Mouse (Mus musculus) retina, adult 2 months (tissue): Measurements from ENCODE around the gene Hic2.
A peak's percentile ranks its signal among the peaks of the same experiment; 100 is the strongest.

Experiments used
- DNase-seq: peaks from one replicate; pipeline ENCODE4 v3.0.0-alpha.2; 2012; ENCODE audit warnings: low read depth, low spot score

Gene Hic2

DNA sequence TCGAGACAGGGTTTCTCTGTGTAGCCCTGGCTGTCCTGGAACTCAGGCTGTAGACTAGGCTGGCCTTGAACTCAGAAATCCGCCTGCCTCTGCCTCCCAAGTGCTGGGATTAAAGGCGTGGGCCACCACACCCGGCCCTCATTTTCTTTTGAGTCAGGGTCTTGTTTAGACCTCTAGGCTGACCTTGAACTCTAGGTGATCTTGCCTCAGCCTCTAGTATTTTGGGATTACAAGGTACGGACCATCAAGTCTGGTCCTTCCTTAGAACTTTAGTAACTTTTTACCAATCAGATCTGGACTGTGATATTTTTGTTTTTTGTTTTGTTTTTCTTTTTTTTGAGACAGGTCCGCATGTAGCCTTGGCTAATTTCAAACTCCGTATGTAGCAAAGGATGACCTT, 42.3 kb downstream of the Hic2 start, which contains the start of gene Tmem191c:
Gene Tmem191c (plus strand): TSS at position 357 of the 400 bp plus-strand sequence.
- DNase-seq, result no peak

DNA sequence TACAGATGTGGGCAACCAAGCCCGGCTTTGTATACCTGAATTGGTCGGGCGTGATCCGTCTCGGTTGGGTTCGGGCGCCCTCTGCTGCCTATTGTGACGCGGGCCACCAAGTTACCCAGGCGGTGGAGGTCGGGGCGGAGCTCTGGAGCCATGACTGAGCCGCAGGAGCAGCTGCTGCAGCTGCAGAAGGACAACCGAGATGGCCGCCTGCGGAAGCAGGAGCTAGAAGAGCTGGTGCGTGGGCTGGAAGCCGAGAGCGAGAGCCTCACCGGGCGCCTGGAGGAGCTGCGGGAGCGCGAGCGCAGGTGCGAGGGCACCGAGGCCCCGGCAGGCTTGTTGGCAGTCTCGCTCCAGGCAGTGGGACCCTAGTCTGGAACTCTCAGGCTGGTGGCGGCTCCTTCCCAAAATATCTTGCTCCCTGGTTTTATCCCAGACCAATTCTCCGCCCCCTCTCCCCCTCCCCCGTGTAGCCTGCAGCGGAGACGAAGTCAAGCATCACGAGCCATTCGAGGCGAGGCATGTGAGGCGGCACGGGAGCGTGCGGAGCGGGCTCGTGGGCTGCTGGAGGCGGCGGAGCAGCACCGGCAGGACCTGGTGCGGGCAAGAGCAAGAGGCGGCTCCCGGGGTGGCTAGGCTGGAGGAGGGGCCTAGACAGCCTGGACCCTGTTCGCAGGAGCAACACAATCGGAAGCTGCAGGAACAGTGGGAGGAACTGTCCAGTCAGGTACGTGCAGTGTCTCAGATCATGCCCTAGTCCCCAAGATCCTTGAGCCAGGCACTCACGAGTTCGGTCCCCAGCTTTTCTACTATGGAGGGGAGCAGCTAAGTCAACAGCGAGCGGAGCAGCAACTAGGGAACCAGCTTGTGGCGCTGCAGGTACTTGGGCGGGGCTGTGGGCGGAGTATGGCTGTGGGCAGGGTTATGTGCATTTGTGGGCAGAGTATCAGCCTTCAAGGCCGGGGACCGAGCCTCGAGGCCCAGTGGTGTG, 43.1 kb downstream of the Hic2 start:
- peak; percentile 71 for DNase-seq

- DNase-seq, result no peak
Observed at GRCm38 (mm10) chr16:17277342-17278211, 44.2 kb downstream of the Hic2 start.

DNA sequence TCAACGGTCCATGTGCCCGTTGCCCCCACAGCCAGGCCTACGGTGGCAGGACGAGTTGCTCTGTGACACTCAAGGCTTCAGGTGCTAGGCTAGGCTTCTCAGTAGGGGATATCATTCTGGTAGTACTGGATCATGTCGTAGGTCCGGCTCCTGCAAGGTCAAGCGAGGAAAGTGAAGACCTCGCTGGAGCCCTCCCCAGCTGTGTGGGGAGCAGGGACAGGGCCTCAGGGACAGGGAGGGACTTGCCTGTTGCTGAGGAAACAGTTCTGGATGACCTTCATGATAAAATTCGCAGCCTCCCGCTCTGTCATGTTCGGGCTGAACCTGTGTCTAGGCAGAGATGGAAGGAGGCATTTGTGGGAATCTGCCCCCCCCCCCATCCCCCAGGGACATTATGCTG, 47.1 kb downstream of the Hic2 start:
- DNase-seq, result no peak

DNA sequence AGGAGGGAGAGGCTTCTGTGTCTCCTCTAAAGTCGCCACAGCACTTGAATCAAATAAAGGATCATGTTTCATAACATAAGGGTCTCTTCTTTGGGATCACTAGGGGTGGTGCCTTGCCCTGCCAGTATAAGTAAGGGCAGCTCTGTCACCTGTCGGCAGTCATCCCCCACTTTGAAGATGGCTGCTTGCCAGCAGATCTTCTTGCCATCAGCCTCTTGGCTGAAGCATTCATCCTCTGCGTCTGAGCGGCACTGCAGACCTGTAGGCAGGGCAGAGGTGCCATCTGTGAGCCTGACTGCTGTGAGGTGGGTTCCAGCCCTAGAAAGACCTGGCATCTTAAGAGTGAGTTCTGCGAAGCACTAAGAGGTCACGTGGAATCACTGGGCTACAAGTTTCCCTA, 49.8 kb downstream of the Hic2 start:
- DNase-seq, result no peak

DNA sequence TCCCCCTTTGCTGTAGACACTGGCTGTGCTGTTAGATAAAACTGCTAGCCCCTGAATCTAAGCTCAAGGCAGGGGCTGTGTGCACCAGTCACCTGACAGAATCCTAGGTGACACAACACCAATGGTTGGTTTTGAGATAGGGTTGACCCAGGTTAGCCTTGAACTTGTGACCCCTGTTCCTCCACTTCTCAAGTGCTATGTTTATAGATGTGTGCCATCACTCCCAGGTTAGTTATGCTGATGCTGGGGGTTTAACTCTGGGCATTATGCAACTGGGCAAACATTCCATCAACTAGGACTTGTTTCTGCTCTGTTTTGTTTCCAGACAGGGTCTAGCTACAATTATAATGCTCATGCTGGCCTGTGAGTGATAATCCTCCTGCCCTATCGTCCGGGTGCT, 53.7 kb downstream of the Hic2 start:
- DNase-seq, result no peak

GRCm38 (mm10) chr16:17291016-17291415, 57.6 kb downstream of the Hic2 start:
- DNase-seq, result no peak

DNA sequence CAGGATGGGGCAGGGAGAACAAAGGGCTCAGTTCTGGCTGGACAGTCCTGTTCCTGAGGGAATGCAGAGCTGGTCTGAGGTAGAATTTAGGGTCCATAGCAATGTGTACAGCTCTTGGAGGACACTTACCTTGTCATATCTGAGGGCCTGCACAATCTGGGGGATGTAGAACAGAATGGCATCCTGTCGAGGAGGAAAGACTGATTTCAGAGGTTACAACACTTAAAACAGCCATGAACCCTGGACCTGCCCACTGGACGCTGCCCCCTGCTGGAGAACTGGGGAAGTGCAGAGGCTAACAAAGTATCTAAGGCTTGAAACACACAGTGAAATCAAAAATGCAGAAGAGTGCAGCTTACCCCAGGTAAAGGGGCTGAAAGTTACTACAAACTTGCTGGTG, 59.4 kb downstream of the Hic2 start:
- peak; percentile 39 for DNase-seq

DNA sequence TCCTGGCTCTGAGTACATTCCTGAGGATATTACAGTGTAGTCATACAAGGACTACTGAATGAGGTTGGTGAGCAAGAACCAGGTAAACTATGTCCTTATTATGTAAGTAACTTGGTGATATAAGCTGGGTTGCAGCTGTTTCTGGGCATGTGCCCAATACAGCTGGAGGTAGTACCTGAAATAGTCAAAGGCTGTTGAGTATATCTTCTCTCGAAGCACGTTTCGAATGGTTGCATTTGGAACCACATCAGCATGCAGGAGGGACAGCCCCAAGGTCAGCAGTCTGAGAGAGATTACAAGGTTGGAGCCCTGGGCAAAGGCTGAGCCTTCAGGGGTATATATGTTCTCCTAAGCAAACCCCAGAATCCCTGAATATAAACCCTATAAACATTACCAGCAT, 67.4 kb downstream of the Hic2 start:
- DNase-seq, result no peak

DNA sequence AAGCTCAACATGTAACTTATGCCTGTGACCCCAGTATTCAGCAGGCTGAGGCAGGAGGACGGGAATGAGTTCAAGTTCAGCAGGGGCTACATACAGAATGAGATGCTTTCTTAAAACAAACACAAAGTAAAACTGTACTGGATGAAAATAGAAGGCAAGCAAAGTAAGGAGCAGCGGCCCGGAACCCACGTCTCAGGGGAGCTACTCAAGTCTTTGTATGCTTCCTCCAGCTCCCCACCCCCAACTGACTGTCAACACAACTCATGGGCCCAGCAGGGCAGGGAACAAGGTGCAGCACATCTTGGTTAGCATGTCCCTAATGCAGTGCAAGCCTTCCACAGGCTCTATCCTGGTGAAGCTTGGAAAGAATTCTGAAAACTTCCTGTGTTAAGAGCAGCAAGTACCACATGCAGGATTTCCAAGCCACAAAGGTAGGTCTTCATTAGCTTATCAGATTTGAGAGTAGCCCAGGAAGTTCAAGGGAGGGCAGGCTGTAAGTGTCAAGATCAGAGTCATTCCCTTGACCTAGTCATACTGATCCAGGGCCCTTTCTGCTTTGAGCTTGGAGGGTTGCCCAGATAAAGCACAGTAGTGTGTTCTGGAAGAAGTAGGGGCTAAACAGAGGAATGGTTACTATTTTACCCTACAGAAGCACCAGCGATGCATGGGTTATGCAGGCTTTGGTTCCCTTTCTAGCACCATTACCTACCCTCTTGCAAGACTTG, 70.3 kb downstream of the Hic2 start:
- no peak for DNase-seq

DNA sequence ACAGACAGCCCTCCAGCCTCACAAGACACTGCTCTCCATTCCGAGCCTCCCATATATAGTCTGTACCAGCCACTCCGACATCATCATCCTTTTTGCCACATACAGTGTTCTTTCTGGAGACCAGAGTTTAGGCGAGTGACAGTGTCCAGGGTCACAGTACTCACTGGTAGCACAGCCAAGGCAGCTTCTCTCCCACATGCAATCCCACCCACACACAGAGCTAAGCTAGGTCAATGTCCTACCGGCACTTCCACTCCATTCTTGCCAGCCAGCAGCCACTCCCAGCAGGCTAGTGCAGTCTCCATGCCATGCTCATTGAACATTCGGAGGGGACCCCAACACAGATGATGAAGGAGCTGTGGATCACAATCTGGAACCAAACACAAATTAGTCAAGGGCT, 74.1 kb downstream of the Hic2 start:
- no peak for DNase-seq

GRCm38 (mm10) chr16:17309036-17309435, 75.7 kb downstream of the Hic2 start:
- DNase-seq, result no peak

GRCm38 (mm10) chr16:17312531-17312930, 79.2 kb downstream of the Hic2 start:
- DNase-seq, result no peak
